Mouse (Mus musculus) lung, postnatal 14 days (tissue): Measurements from ENCODE around the gene Ndufa12.
A peak's percentile ranks its signal among the peaks of the same experiment; 100 is the strongest.

ENCODE experiments used
- DNase-seq: peaks from one replicate; pipeline ENCODE4 v3.0.0; 2021

The Ndufa12 gene

GRCm38 (mm10) chr10:94198482-94199405 is at the start of gene Ndufa12:
Gene Ndufa12 (plus strand): TSS chr10:94198720.
- DNase-seq = peak; percentile 96

- no peak for DNase-seq
Observed at GRCm38 (mm10) chr10:94151488-94151887, 47.0 kb upstream of the Ndufa12 start.

DNA sequence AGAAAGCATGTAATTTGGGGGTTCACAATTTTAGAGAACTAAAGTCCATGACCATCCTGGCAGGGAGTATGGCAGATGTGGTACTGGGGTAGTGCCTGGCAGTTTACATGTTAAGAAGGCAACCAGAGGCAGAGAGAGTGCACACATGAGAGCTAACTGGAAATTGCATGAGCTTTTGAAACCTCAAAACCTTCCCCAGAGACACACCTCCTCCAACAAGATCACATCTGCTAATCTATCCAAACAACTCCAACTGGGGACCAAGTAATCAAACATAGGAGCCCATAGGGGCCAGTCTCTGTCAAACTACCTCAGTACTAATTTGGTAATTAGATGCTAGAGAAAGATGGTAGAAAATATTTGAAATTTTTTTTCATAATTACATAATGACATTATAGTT is 44.7 kb upstream of the Ndufa12 start:
- no peak for DNase-seq

GRCm38 (mm10) chr10:94158962-94159361 is 39.6 kb upstream of the Ndufa12 start:
- DNase-seq = no peak

DNA sequence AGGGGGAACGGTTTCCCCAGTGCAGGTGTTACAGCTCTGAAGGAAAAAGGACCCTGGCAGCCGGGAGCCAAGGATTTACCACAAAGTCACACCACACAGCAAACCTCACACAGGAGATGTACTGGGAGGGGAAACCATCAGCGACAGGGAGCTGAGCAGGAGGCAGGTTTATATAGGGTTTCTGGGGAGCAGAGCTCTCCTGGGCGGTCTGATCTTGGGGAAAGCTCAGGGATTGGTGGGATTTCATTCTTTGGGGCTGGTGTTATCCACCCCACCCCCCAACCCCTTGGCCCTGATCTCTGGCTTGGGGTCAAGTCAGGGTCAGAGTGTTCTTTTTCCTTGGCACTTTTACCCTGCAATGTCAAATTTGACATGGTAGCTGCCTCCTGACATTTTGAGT is 39.1 kb upstream of the Ndufa12 start:
- DNase-seq = no peak

DNA sequence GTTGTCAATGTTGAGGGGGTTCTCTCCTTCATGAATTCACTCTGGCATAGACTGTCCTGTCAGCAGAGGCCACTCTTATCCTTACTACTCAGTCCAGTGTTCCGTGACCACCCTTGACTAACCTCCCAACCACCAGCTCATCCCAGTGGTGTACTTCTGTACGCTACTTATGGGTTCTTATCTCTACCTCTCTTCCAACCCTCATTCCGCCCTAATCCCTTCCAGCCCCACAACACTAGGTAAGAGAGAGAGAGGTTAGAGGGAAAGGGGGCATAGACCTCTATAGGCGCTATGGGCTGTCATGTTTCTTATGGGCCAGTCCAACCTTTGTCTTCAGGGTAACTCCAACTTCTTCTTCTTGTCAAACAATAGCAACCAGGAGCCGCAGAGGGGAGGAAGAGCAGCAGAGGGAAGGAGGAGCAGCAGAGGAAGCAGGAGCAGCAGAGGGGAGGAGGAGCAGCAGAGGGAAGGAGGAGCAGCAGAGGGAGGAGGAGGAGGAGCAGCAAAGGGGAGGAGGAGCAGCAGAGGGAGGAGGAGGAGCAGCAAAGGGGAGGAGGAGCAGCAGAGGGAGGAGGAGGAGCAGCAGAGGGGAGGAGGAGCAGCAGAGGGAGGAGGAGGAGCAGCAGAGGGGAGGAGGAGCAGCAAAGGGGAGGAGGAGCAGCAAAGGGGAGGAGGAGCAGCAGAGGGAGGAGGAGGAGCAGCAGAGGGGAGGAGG is 37.3 kb upstream of the Ndufa12 start:
- DNase-seq = no peak

- DNase-seq = no peak
Observed at GRCm38 (mm10) chr10:94162031-94162430, 36.5 kb upstream of the Ndufa12 start.

GRCm38 (mm10) chr10:94164104-94164845 is 34.2 kb upstream of the Ndufa12 start:
- DNase-seq = no peak

GRCm38 (mm10) chr10:94165426-94165825 is 33.1 kb upstream of the Ndufa12 start:
- DNase-seq = no peak

- DNase-seq = no peak
Observed at GRCm38 (mm10) chr10:94167051-94167750, 31.3 kb upstream of the Ndufa12 start.

DNA sequence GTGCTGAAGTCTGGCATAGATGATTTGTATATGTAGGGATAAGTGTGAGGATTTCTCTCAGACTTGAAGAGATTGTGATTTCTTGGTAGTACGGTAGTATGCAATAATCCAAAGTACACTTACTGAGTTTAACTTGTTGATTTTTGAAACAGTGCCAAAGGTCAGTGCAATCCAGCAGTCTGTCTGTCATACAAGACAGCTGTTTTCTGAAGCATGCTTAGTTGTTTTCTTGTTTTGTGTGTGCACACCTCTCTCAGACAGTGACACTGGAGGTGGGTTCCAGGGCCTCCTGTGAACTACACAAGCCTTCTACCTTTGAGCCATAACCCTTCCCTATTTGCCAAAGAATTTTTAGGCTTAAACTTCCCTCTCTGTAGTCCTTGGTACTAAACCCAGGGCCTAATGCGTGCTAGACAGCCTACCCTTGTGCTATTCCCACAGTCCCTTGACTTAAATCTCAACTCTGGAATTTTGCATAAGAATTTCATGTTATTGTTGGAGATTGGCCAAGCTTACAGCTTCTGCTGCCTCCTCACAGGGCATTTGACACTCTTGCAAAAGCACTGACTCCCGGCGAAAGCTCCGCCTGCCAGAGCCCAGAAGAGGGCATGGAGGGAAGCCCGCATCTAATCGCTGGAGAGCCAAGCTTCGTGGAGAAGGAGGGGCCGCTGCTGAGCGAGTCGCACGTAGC is 26.9 kb upstream of the Ndufa12 start:
- no peak for DNase-seq

DNA sequence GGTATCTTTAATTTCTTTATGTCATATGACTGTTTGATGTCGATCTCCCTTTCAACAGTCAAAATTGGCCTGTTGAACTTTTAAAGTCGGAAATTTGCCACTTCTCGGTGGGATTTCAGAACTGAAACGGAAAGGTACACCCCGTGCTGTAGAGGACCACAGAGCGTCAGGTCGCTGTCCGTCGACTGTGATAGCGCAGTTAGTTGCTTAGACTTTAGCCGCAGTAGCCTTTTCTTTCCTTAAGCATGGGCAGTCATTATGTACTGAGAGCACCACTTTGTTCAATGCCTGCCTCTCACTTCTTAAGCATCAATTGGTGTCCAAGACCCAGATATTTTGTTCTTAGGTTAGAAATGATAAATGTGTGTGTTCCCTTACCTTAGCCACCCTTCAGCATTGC is 26.4 kb upstream of the Ndufa12 start:
- no peak for DNase-seq

DNA sequence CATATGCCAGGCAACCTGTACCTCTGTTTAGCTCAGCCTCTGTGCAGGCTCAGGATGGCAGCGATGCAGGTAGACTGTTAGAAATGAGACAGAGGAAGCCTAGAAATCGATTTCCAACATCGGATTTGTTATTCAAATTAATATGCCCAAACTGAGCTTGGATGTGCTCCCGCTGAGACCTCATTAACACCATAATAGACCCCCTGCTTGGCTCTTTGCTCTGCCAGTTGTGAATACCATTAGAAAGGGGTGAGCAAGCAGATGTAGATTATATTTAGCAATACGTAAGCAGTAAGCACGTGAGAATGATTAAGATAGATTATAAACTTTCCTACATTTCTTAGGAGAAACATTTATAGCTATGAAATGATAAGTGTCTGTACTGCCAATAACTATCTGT is 25.8 kb upstream of the Ndufa12 start:
- no peak for DNase-seq

- no peak for DNase-seq
Observed at GRCm38 (mm10) chr10:94174652-94175051, 23.9 kb upstream of the Ndufa12 start.

DNA sequence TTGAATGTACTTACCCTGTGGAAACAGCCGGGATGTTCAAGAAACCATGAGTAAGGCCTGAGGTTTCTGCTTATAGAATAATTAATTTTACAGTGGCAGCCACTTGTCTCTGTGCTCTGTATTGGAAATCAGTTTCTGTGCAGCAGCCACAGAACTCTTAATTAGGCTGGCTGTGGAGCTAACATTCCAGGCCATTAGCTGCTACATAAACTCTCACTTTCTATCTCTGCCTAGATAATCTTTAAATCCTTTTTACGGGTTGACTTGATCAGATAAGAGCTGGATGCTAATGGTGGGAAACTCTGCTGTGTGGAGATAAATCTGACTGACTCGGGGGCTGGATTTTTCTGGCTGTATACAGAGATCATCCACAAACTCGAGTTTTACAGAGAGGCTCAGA is 15.3 kb upstream of the Ndufa12 start:
- DNase-seq = no peak

- DNase-seq = no peak
Observed at GRCm38 (mm10) chr10:94204973-94205372, 6.5 kb downstream of the Ndufa12 start.

DNA sequence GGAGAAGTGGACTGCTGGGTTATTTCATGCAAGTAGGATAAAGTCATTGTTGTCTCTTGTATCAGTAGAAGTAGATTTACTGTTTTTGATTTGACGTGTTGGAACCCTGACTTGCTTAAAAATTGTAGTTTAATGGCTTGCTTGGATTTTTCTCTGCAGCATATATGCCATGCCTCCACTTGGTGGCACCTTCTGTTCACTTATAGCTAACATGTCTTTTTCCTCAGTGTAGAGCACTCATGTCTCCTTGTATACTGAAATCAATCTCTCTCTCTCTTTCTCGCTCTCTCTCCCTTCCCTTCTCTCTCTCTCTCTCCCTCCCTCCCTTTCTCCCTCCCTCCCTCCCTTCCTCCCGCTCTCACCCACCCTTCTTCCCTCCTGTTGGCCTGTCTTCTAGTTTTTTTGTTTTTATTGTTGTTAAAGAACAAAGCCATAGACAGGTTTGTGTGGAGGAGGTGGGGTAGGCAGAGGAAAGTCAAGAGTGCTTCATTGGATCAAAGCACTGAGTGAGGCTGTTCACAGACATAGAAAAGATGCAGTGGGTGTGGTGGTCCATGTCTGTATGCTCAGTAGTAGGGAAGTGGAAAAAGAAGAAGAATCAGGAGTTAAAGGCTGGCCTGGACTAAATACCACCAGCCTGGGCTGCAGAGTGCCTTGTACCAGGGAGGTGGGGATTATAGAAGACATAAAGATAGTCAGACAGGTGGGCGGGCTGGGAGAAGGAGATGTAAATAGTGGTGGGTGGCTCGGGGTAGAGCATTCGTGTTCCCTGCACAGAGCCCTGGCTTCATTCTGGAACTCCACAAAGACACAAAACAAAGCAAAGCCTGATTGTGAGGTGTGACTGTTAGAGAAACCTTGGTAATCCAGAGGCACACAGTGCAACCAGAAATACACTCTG is 12.4 kb downstream of the Ndufa12 start:
- DNase-seq = no peak

DNA sequence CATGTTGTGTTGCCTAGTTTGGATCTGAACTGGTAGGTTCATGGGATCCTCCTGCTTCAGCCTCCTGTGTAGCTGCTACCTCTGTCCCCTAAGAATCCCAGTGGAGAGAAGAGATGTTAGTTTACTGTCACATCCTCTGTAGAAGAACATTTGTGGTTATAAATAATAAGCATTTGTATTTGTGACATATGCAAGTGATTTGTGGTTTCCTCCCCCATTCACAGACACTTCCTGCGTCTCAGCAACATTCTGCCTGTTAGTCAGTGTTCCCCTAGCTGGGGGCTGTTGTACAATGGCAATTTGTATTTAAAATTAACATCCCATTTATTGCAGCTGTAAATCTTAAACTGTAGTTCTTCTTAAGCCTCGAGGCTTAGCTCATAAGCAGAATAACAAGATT is 13.2 kb downstream of the Ndufa12 start:
- no peak for DNase-seq

- no peak for DNase-seq
Observed at GRCm38 (mm10) chr10:94225026-94225750, 26.7 kb downstream of the Ndufa12 start.
